Mouse (Mus musculus): ENCODE data around the gene Sectm1b. TPM values are rescaled to one million over a fixed set of nuclear protein-coding genes. Genes with fewer than 3 reads are reported as not detected.
"Not testable (repeated sequence)": the region's sequence is repeated elsewhere in the genome, so short reads cannot be mapped to it uniquely, and the experiment has no call there.

Sectm1b gene
- polyA plus RNA-seq, 1 experiment from 2014 or later: not detected

- Histone ChIP-seq H3K9ac (replicated peaks; ENCODE audit: low read depth, low read length) (no peak overlapping the region), H3K27me3 (replicated peaks; ENCODE audit: control insufficient read depth, insufficient read depth, low read length) (no peaks in the 10 kb centered on the region), H3K4me1 (replicated peaks; ENCODE audit: control insufficient read depth, insufficient read depth, low read length) (no peaks in the 10 kb centered on the region), H3K4me3 (replicated peaks; ENCODE audit: low read length) (no peak overlapping the region), H3K9me3 (ENCODE audit: control insufficient read depth, low read length) (no peaks in the 10 kb centered on the region), H3K27ac (ENCODE audit: low read length) (no peak overlapping the region), H3K36me3 (ENCODE audit: control insufficient read depth, insufficient read depth) (no peaks in the 10 kb centered on the region), H3K4me2 (ENCODE audit: low read length) (no peak overlapping the region)
- no peak for ATAC-seq
- 84% methylated on average over 5 of the region's 5 CpGs for WGBS
Measured at GRCm38 (mm10) chr11:121058122-121058521, 5.2 kb downstream of the Sectm1b start.

- H3K4me3 ChIP-seq (replicated peaks; ENCODE audit: low read length): no peak overlapping the region
- no peaks in the 10 kb centered on the region for H3K36me3 ChIP-seq (ENCODE audit: control insufficient read depth, insufficient read depth)
- H3K27me3 ChIP-seq (replicated peaks; ENCODE audit: control insufficient read depth, insufficient read depth, low read length): no peaks in the 10 kb centered on the region
- no peaks in the 10 kb centered on the region for H3K4me1 ChIP-seq (replicated peaks; ENCODE audit: control insufficient read depth, insufficient read depth, low read length)
- ATAC-seq: no peak
- no peak overlapping the region for H3K9ac ChIP-seq (replicated peaks; ENCODE audit: low read depth, low read length)
- no peaks in the 10 kb centered on the region for H3K9me3 ChIP-seq (ENCODE audit: control insufficient read depth, low read length)
- H3K4me2 ChIP-seq (ENCODE audit: low read length): no peak overlapping the region
- 78% methylated on average over 7 of the region's 7 CpGs for WGBS
- H3K27ac ChIP-seq (ENCODE audit: low read length): no peak overlapping the region
Measured at GRCm38 (mm10) chr11:121056536-121057236, 6.7 kb downstream of the Sectm1b start.

GRCm38 (mm10) chr11:121053536-121053935, 9.8 kb downstream of the Sectm1b start:
- Histone ChIP-seq H3K27ac (ENCODE audit: low read length) (no peak overlapping the region), H3K36me3 (ENCODE audit: control insufficient read depth, insufficient read depth) (no peaks in the 10 kb centered on the region), H3K9me3 (ENCODE audit: control insufficient read depth, low read length) (no peaks in the 10 kb centered on the region), H3K9ac (replicated peaks; ENCODE audit: low read depth, low read length) (no peak overlapping the region), H3K4me3 (replicated peaks; ENCODE audit: low read length) (no peak overlapping the region), H3K4me2 (ENCODE audit: low read length) (no peak overlapping the region), H3K27me3 (replicated peaks; ENCODE audit: control insufficient read depth, insufficient read depth, low read length) (no peaks in the 10 kb centered on the region), H3K4me1 (replicated peaks; ENCODE audit: control insufficient read depth, insufficient read depth, low read length) (no peaks in the 10 kb centered on the region)
- ATAC-seq: peak; percentile 55; the same call in 1 of the 2 replicates
- whole genome bisulfite sequencing: 12% methylated on average over 8 of the region's 8 CpGs

GRCm38 (mm10) chr11:121052387-121052786, 11.0 kb downstream of the Sectm1b start:
- no peaks in the 10 kb centered on the region for H3K36me3 ChIP-seq (ENCODE audit: control insufficient read depth, insufficient read depth)
- no peak overlapping the region for H3K4me2 ChIP-seq (ENCODE audit: low read length)
- H3K9ac ChIP-seq (replicated peaks; ENCODE audit: low read depth, low read length): no peak overlapping the region
- no peaks in the 10 kb centered on the region for H3K27me3 ChIP-seq (replicated peaks; ENCODE audit: control insufficient read depth, insufficient read depth, low read length)
- H3K9me3 ChIP-seq (ENCODE audit: control insufficient read depth, low read length): no peaks in the 10 kb centered on the region
- H3K4me1 ChIP-seq (replicated peaks; ENCODE audit: control insufficient read depth, insufficient read depth, low read length): no peaks in the 10 kb centered on the region
- 77% methylated on average over 4 of the region's 4 CpGs for WGBS
- H3K4me3 ChIP-seq (replicated peaks; ENCODE audit: low read length): no peak overlapping the region
- no peak for ATAC-seq
- no peak overlapping the region for H3K27ac ChIP-seq (ENCODE audit: low read length)

- WGBS: 63% methylated on average over 1 of the region's 1 CpGs
- no peak overlapping the region for H3K27ac ChIP-seq (ENCODE audit: low read length)
- no peak for ATAC-seq
- no peak overlapping the region for H3K9ac ChIP-seq (replicated peaks; ENCODE audit: low read depth, low read length)
- H3K9me3 ChIP-seq (ENCODE audit: control insufficient read depth, low read length): no peaks in the 10 kb centered on the region
- no peak overlapping the region for H3K4me3 ChIP-seq (replicated peaks; ENCODE audit: low read length)
- no peaks in the 10 kb centered on the region for H3K36me3 ChIP-seq (ENCODE audit: control insufficient read depth, insufficient read depth)
- no peaks in the 10 kb centered on the region for H3K4me1 ChIP-seq (replicated peaks; ENCODE audit: control insufficient read depth, insufficient read depth, low read length)
- H3K4me2 ChIP-seq (ENCODE audit: low read length): no peak overlapping the region
- no peaks in the 10 kb centered on the region for H3K27me3 ChIP-seq (replicated peaks; ENCODE audit: control insufficient read depth, insufficient read depth, low read length)
Measured at GRCm38 (mm10) chr11:121051793-121052192, 11.6 kb downstream of the Sectm1b start.

GRCm38 (mm10) chr11:121049840-121050239, 13.5 kb downstream of the Sectm1b start:
- Histone ChIP-seq H3K4me3 (replicated peaks; ENCODE audit: low read length) (no peak overlapping the region), H3K4me2 (ENCODE audit: low read length) (no peak overlapping the region), H3K9me3 (ENCODE audit: control insufficient read depth, low read length) (no peaks in the 10 kb centered on the region), H3K27ac (ENCODE audit: low read length) (no peak overlapping the region), H3K27me3 (replicated peaks; ENCODE audit: control insufficient read depth, insufficient read depth, low read length) (no peaks in the 10 kb centered on the region), H3K4me1 (replicated peaks; ENCODE audit: control insufficient read depth, insufficient read depth, low read length) (no peaks in the 10 kb centered on the region), H3K9ac (replicated peaks; ENCODE audit: low read depth, low read length) (no peak overlapping the region), H3K36me3 (ENCODE audit: control insufficient read depth, insufficient read depth) (no peaks in the 10 kb centered on the region)
- WGBS: 70% methylated on average over 1 of the region's 1 CpGs
- no peak for ATAC-seq

- no peaks in the 10 kb centered on the region for H3K9me3 ChIP-seq (ENCODE audit: control insufficient read depth, low read length)
- H3K27me3 ChIP-seq (replicated peaks; ENCODE audit: control insufficient read depth, insufficient read depth, low read length): no peaks in the 10 kb centered on the region
- no peak for ATAC-seq
- H3K9ac ChIP-seq (replicated peaks; ENCODE audit: low read depth, low read length): no peak overlapping the region
- no peak overlapping the region for H3K4me3 ChIP-seq (replicated peaks; ENCODE audit: low read length)
- no peaks in the 10 kb centered on the region for H3K36me3 ChIP-seq (ENCODE audit: control insufficient read depth, insufficient read depth)
- H3K27ac ChIP-seq (ENCODE audit: low read length): no peak overlapping the region
- H3K4me2 ChIP-seq (ENCODE audit: low read length): no peak overlapping the region
- WGBS: 75% methylated on average over 2 of the region's 2 CpGs
- H3K4me1 ChIP-seq (replicated peaks; ENCODE audit: control insufficient read depth, insufficient read depth, low read length): no peaks in the 10 kb centered on the region
Measured at GRCm38 (mm10) chr11:121047826-121048399, 15.5 kb downstream of the Sectm1b start.

- no peak overlapping the region for H3K4me2 ChIP-seq (ENCODE audit: low read length)
- H3K27ac ChIP-seq (ENCODE audit: low read length): no peak overlapping the region
- 30% methylated on average over 1 of the region's 1 CpGs for WGBS
- H3K9ac ChIP-seq (replicated peaks; ENCODE audit: low read depth, low read length): no peak overlapping the region
- no peaks in the 10 kb centered on the region for H3K27me3 ChIP-seq (replicated peaks; ENCODE audit: control insufficient read depth, insufficient read depth, low read length)
- no peak overlapping the region for H3K4me3 ChIP-seq (replicated peaks; ENCODE audit: low read length)
- no peaks in the 10 kb centered on the region for H3K9me3 ChIP-seq (ENCODE audit: control insufficient read depth, low read length)
- H3K4me1 ChIP-seq (replicated peaks; ENCODE audit: control insufficient read depth, insufficient read depth, low read length): no peaks in the 10 kb centered on the region
- ATAC-seq: no peak
- no peaks in the 10 kb centered on the region for H3K36me3 ChIP-seq (ENCODE audit: control insufficient read depth, insufficient read depth)
Measured at GRCm38 (mm10) chr11:121045286-121045685, 18.1 kb downstream of the Sectm1b start.

GRCm38 (mm10) chr11:121043025-121043424, 20.3 kb downstream of the Sectm1b start:
- not testable (repeated sequence) for H3K4me2 ChIP-seq (ENCODE audit: low read length); H3K9me3 ChIP-seq (ENCODE audit: control insufficient read depth, low read length); H3K27ac ChIP-seq (ENCODE audit: low read length); H3K4me1 ChIP-seq (replicated peaks; ENCODE audit: control insufficient read depth, insufficient read depth, low read length); H3K9ac ChIP-seq (replicated peaks; ENCODE audit: low read depth, low read length); ATAC-seq; H3K4me3 ChIP-seq (replicated peaks; ENCODE audit: low read length); H3K27me3 ChIP-seq (replicated peaks; ENCODE audit: control insufficient read depth, insufficient read depth, low read length); H3K36me3 ChIP-seq (ENCODE audit: control insufficient read depth, insufficient read depth)
- WGBS: 55% methylated on average over 1 of the region's 1 CpGs
